Mouse (Mus musculus): Measurements from ENCODE around the gene Acyp1.

- TF ChIP-seq CTCF (IDR thresholded peaks at IDR 0.05; ENCODE audit: low read depth): peak; percentile 70
- no peak for TF ChIP-seq EP300 (IDR thresholded peaks at IDR 0.05; ENCODE audit: low read depth)
Observed at GRCm38 (mm10) chr12:85286941-85287340, 1.3 kb downstream of the Acyp1 start.

All from liver, postnatal 0 days (tissue).